Mouse (Mus musculus) kidney, adult 8-10 months (tissue): ENCODE data around the gene Cd1d1.
"Not testable (repeated sequence)": the region's sequence is repeated elsewhere in the genome, so short reads cannot be mapped to it uniquely, and the experiment has no call there.

Experiments
- DNase-seq, 2 experiments: peaks; one replicate each; pipeline ENCODE4 v3.0.0; 2022

Gene Cd1d1

GRCm38 (mm10) chr3:86999415-86999740, at the start of gene Cd1d1:
Gene Cd1d1 (minus strand): TSS chr3:86999441.
- no peak for DNase-seq

- no peak for DNase-seq
Measured at GRCm38 (mm10) chr3:87047801-87048200, 48.6 kb upstream of the Cd1d1 start.

DNA sequence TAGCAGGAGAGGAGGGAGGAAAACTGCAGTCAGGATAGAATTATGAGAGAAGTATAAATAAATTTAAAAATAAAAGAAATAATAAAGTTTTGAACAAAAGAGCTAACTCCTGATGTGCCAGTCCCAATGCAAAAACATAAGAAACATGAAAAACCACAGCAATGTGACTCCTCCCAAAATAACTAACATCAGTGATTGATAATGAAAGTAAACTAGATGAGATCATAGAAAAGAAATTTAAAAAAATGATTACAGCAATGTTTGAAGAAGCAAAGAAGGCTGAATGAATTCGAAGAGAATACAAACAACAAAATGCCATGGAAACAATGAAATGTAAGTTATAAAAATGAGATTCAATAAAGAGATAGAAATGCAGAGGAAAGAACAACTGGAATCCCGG, 42.5 kb upstream of the Cd1d1 start:
- DNase-seq = no peak

DNA sequence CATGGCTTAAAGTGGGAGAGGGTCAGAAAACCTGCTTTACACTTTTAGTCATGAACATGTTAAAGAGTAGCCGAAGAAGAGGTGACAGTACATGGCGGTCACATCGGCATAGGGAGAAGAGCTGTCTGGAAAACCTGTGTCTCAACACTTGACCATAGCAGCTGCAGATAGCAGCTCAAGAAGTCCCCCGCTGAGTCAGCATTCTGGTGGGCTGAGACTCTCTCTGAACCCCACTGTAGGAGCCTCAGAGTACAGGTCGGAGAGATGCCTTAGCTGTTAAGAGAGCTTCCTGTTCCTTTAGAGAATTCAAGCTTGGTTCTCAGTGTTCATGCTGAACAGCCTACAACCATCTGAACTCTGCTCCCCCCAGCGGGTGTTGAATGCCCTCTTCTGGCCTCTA, 39.3 kb upstream of the Cd1d1 start:
- no peak for DNase-seq

GRCm38 (mm10) chr3:87034061-87034460, 34.8 kb upstream of the Cd1d1 start:
- DNase-seq = no peak

- DNase-seq = peak; percentile 17 to 71
Measured at GRCm38 (mm10) chr3:87033357-87033756, 34.1 kb upstream of the Cd1d1 start.

DNA sequence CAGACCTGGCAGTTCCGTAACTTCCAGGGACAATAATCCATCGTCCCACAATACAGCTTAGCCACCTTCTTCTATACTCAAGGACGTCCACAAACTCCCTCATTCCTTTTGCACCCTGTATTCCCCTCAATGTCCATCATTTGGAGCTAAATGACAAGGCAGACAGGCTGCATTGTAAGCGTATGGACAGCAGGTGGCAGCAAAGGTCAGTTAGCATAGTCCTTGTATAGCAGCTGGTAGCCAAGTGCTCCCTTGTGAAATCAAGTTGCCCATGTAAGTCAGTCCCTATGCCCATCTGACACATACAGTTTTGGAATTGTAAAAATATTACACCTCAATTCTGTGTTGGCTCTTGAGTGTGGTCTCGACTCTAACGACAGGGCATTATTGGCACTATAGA, 31.6 kb upstream of the Cd1d1 start:
- DNase-seq = peak; percentile 22 to 63

GRCm38 (mm10) chr3:87017707-87018106, 18.5 kb upstream of the Cd1d1 start:
- DNase-seq = no peak

- DNase-seq = no peak
Measured at GRCm38 (mm10) chr3:87017001-87017400, 17.8 kb upstream of the Cd1d1 start.

- DNase-seq = no peak
Measured at GRCm38 (mm10) chr3:87015931-87016330, 16.7 kb upstream of the Cd1d1 start.

- not testable (repeated sequence) for DNase-seq
Measured at GRCm38 (mm10) chr3:87012406-87012805, 13.2 kb upstream of the Cd1d1 start.

GRCm38 (mm10) chr3:87008281-87008680, 9.0 kb upstream of the Cd1d1 start:
- not testable (repeated sequence) for DNase-seq

- peak in 1 of 2 experiments; percentile 6 for DNase-seq
Measured at GRCm38 (mm10) chr3:87000676-87001075, 1.4 kb upstream of the Cd1d1 start.

- no peak for DNase-seq
Measured at GRCm38 (mm10) chr3:87000051-87000450, 810 bp upstream of the Cd1d1 start.

- DNase-seq = peak; percentile 55 to 71
Measured at GRCm38 (mm10) chr3:86998433-86999414, 517 bp downstream of the Cd1d1 start.

DNA sequence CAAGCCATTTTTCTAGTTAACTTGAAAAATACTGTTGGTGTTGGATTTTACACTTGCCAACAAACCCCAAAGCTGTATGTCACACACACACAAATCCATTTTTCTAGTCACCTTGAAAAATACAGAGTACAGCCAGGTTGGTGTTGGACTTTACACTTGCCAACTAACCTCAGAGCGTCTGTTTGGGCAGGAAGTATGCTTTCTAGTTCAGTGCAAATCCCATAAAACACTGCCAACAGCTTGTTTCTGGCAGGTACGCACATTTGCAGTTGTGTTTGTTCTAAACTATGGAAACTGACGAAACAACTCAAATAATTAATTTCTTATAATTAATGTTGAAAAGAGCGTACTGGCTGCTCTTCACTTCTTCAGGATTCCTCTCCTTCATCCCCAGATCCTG, 3.1 kb downstream of the Cd1d1 start:
- DNase-seq = no peak

DNA sequence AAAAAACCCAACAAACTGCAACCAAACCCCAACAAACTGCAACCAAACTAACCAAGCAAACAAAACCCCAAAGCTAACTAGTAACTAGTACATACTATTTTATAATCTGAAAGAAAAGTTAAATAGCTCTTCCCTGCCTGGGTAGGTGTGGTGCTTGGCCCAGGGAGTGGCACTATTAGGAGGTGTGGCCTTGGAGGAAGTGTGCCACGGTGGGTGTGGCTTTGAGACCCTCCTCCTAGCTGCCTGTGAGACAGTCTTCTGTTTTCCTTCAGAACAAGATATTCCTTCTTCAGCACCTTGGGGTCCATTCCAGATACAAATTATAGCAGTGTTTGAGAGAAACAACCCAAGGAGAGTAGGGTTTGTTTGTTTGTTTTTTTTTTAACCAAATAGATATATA, 3.9 kb downstream of the Cd1d1 start:
- no peak for DNase-seq

GRCm38 (mm10) chr3:86986969-86987368, 12.3 kb downstream of the Cd1d1 start:
- not testable (repeated sequence) for DNase-seq

- no peak for DNase-seq
Measured at GRCm38 (mm10) chr3:86986490-86986889, 12.8 kb downstream of the Cd1d1 start.

DNA sequence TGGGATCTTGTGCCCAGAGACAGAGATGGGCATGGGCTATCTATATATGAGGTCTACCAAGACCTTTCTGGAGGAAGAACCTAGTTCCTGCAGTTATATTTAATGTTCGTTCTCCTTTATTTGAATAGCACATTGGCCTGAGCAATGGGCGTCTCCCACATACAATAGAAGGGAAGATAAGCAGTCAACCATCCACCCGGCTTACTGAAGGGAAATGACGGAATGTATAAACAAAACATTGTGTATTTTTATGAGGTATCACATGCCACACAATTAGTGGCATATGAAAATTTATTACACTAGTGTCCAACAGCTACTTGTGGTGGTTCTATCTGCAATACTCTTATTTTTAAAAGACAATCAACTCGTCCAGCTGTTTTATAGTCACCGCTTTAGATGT, 15.9 kb downstream of the Cd1d1 start:
- no peak for DNase-seq

DNA sequence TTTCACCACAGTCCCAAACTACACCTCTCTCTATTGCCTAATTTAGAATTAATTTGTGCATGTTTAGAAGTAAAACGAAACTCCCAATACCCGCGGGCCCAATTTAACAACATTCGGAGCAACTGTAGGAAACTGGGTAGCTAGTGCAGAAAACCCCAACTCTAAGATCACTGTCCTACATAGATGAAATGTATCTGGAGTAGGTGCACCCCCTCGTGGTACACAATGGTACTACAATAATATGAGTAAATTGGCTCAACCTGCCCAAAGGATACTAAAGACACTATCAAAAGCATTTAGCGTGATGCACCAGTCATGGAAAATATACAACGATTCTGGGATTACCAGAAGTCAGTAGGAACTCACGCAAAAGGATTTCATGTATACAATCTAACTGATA, 22.7 kb downstream of the Cd1d1 start:
- DNase-seq = peak; percentile 47 to 67

GRCm38 (mm10) chr3:86975150-86975549, 24.1 kb downstream of the Cd1d1 start:
- no peak for DNase-seq

- DNase-seq = no peak
Measured at GRCm38 (mm10) chr3:86962665-86963435, 36.4 kb downstream of the Cd1d1 start.

DNA sequence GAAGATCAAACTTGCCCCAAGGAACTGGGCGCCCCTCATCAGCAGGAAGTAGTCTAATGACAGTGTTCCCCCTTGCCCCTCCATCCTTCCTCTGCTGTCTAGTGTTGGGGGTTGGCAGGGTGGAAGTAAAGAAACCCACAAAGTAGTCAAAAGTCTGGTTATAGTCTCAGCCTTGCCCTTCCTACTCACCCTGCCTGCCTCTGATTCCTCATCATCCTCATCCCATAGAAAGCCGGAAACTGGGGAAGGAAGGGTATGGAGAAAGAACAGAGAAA, 37.9 kb downstream of the Cd1d1 start:
- DNase-seq = no peak
